Mouse (Mus musculus) brain, embryonic 14.5 days (tissue): ENCODE data around the gene Timd4. TPM values are rescaled to one million over a fixed set of nuclear protein-coding genes. Genes with fewer than 3 reads are reported as not detected.

Experiments
- DNase-seq: peaks from one replicate; pipeline ENCODE4 v3.0.0-alpha.2; 2011; ENCODE audit warnings: low read depth
- CTCF ChIP-seq: fragments of 200-500 bp; IDR thresholded peaks from 2 replicates; pipeline ENCODE4 v1.5.1; 2012; ENCODE audit warnings: inconsistent platforms, mild to moderate bottlenecking, moderate library complexity, borderline replicate concordance; ENCODE audit not compliant: insufficient read depth, insufficient read length; ENCODE audit errors: extremely low read depth
- POLR2A ChIP-seq: fragments of 200-500 bp; IDR thresholded peaks from 2 replicates; pipeline ENCODE4 v1.6.1; 2012; ENCODE audit warnings: mild to moderate bottlenecking, inconsistent platforms, borderline replicate concordance; ENCODE audit not compliant: poor library complexity, insufficient read depth, insufficient read length, severe bottlenecking; ENCODE audit errors: extremely low read depth
- polyA plus RNA-seq: library from polyadenylated mRNA; depleted of rRNA; stranded (reverse); fragments of >200 nt; gene quantifications from 2 replicates; pipeline ENCODE4 v1.2.3, GENCODE M21; 2012; rRNA removed

Gene Timd4
- 0.06 and 0.11 TPM in 2 replicates for polyA plus RNA-seq

DNA sequence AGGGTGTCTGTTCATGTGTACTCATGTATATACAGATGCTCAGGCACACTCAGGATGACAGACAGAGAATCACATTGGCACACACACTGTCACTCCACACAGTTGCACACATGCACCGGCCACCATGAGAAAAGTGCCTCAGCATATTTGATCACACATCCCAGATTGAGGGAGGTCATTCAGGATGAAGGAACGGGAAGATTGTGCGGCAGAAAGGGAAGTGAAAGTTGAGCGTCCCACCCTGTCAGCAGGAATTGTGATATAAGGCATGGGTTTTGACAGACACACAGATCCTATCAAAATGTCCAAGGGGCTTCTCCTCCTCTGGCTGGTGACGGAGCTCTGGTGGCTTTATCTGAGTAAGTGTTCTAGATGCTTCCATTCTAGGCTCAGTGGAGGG lies at the start of gene Timd4:
Timd4 (plus strand) TSS at position 290 of the 400 bp plus-strand sequence.
- DNase-seq, result no peak

DNA sequence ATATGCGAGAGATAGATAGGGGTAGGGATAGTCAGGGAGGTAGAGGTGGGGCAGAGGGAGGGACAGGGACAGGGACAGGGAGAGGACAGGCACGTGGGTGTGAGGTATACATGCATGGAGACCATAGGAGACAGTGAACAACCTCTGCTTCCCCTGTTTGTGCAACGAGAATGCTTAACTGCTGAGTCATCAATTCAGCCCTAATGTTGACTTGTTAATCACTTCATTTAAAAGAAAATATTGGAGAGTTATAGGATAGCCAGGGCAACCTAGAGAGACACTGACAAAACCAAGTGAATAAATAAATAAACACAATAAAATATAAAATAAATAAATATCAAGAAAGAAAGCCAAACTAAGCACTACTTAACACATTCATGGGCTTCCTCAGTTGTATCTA lies 33.7 kb upstream of the Timd4 start:
- TF ChIP-seq CTCF (no peak), POLR2A (no peak)
- no peak for DNase-seq

More for the DNA sequence above, at the start of gene Timd4:
- TF ChIP-seq CTCF (no peak), POLR2A (no peak)

DNA sequence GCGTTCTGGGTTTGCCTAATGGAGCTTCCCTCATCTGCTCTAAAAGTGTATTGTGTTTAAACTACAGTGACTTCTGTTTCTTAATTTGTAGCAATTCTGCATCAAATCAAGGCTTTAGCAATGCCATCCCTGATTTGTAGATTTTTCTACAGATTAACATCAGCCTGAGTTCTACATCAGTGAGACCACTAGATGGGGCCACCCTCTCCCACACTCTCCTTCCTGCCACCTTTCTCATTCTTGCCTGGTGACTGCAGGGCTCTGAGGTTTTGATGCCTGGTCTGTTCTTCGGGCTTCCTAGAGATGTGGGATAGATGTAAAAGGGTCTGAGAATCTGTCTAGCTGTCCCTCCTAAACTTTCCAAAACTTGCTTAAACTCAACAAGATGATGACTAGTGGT lies 30.8 kb upstream of the Timd4 start:
- DNase-seq, result no peak
- TF ChIP-seq CTCF (0 out of 2 replicates have a peak, but pooled peaks have one; percentile 9), POLR2A (no peak)

DNA sequence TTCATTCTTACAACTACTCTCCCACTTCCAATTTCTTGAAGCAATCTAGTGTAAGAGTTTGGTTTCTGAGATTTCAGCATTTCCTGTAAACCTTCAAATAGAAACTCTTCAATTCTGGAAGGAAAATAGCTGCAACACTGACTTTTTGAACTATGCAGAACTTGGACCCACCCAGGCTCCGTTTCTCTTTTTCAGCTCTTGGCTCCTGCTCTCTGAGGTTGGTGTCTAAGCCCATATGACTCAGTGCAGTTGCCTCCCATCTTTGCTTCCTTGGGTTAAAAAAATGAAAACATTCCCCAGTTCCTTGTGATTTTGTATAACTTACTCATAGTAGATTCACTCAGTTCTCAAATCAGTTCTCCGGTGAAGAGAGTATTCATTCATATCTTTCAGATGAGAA lies 6.2 kb upstream of the Timd4 start:
- no peak for TF ChIP-seq POLR2A
- no peak for TF ChIP-seq CTCF
- no peak for DNase-seq

DNA sequence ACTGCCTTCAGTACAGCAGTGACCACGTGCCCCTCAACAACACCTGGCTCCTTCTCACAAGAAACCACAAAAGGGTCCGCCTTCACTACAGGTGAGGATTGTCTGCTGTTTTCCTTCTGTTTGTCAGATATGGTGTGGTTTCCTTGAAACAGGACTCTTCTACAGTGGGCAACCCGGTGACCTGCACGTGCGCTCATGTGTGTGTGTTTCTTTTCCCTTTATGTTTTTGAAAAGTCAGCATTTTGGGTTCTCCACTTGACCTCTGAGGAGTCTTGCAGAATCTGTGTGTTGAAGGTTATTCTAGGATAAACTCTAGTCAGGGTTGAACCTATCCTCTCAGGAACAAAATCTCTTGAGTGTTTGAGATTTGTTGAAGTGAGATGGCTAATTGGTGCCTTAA lies 7.1 kb downstream of the Timd4 start:
- no peak for TF ChIP-seq POLR2A
- TF ChIP-seq CTCF, result no peak
- no peak for DNase-seq

DNA sequence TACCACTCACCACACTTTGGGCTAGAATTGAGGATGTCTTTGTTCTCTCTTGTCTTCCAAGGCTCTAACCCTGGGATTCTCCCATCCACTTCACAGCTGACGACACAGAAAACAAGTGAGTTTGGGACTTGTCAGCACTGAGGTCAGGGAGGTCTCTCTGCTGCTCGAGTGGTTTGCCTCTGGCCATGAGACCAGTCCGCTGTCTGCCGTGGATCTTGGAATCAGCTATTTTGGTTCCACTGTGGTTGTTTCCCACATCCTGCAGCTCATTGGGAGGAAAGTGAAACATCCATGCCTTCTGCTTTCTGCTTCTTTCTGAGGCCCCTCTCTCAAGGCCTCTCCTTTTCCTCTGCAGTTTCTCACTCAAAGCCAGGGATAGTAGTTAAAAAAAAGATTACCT lies 9.3 kb downstream of the Timd4 start:
- no peak for DNase-seq
- TF ChIP-seq CTCF (no peak), POLR2A (no peak)

DNA sequence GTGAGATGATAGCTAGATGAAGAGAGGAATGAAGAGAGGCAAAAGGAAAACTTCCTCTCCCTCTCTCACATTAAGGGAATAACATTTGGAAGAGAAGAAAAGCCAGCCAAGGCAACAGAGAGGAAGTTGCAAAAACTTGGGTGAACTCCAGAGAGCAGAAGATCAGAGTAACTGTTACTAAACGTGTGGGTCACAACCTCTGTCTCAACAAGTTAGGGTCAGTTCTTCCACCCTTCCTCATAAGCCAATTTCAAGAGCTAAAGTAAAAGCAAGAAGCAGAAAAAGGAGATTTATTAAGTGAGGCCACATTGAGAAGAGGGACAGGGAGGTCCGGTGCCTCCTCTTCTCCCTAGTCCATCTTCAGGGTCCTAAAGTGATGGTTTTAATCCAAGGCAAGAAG lies 19.7 kb downstream of the Timd4 start:
- TF ChIP-seq POLR2A (no peak), CTCF (no peak)
- no peak for DNase-seq

DNA sequence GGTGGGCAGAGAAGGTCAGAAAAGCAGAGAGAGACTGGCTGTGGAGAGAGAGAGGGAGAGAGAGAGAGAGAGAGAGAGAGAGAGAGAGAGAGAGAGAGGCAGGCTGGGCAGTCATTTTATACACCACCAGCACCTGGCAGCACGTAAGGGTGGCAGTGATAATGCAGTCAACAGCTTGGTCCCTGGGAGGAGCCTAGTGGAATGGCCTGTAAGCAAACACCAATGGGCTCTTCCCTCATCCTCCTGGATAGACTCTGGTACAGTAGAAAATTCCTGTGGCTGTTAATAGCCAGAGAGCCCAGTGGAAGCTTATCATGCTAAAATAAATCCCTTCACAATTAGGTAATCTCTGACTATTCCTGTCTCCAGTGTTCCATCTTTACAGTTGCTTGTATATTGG lies 24.5 kb downstream of the Timd4 start:
- TF ChIP-seq CTCF (no peak), POLR2A (no peak)

DNA sequence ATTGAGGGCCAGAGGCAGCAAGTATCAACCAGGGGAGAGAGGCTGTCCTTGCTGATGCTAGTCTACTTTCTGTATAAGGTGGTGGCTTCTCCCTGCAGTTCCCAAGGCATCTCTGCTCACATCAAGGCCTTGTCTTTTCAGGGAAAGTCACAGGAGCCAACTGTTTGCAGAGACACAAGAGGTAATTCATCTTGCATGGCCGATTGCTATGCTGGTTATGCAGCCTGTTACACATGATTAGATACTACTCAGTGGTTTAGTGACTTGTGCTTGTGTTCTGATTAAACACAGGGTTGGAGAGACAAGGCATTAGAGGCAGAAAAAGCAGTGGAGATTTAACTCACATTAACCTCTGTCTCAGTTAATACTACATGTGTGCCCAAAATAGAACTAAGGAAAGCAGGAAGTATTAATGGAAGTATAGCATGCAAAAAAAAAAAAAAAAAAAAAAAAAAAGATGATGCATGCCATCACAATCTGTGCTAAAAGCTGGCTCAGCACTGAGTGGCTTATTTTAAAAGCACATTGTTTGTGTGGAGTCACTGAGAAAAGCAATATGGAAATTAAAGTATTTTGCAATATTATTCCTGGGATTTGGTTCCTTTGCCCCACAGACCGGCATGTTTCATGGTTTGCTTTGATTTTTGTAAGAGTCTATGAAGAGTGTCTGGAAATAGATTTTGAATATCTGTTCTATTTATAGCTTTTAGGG lies 31.6 kb downstream of the Timd4 start:
- DNase-seq, result no peak
- no peak for TF ChIP-seq CTCF
- TF ChIP-seq POLR2A, result no peak

More for the DNA sequence above, 24.5 kb downstream of the Timd4 start:
- no peak for DNase-seq

DNA sequence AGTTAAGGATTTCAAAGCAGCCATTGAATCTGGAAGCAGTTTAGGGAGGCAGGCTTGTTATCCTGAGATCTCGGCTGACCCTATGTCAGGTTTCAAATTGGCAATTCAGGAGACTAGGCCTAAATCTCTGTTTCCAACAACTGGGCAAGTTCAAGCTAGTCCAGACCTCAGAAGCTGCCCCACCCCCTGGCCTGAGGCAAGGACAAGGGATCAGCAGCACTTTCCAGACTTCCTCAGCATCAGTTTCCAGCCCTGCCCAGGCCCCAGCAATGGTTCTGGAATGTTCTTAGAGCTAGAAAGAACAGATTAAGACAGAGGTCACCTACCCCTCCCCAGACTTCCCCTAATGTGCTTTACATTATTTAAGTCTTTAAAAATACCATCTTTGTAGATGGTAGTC lies 36.1 kb downstream of the Timd4 start:
- TF ChIP-seq CTCF, result no peak
- TF ChIP-seq POLR2A, result no peak
- DNase-seq, result no peak

DNA sequence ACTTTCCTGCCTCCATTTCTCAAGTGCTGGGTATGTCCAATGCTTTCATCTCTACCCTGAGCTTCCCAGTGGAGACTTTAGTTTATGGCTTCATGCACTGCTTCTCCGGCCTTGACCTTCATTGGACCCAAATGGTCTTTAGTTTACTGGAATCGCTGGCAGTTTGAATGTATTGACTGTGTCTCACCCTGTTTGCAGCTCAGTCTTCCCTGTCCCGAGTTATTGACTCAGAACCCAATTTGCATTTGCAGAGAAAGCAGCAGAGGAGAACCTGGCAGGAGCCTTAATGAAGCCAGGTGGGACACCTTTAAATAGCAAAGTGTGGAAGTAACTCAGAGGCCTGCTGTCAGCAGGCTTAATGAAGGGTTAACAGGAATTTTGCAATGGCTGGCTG lies 37.2 kb downstream of the Timd4 start:
- DNase-seq, result no peak
- TF ChIP-seq POLR2A (no peak), CTCF (no peak)

DNA sequence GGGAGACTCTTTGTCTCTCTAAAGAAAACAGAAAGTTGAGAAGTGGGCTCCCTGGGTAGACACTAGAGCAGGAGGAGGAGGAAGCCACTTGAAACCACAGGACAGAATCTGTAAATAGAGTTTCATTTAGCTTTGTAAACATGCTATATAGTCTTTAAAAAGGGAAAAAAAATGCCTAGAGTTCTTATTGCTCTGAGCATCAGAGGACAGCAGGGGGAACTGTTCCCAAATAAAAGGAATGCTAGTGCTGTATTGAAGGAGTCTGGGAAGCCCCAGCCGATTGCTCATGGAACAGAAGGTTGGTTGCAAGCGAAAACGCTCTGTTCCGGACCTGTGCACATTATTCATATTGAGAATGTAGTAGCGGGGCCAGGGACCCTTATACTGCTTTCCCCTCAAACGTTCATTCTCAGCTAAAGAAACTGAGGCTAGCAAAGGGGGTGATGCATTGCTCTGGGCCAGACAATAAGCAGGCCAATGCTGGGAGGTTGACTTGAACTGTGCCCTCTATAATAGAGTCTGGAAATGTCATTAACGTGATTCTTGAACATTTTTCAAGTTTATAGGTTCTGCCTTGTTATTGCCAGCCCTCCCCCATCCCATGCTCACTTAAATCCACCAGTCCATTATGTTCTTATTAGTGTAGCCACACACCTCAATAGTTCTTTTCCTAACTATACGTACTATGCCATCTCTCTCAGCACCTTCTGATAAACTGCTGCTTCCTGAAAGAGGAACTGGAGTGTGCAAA lies 37.8 kb downstream of the Timd4 start:
- no peak for TF ChIP-seq POLR2A
- TF ChIP-seq CTCF, result peak; percentile 27; the same call in 1 of the 2 replicates
- peak; percentile 76 for DNase-seq

DNA sequence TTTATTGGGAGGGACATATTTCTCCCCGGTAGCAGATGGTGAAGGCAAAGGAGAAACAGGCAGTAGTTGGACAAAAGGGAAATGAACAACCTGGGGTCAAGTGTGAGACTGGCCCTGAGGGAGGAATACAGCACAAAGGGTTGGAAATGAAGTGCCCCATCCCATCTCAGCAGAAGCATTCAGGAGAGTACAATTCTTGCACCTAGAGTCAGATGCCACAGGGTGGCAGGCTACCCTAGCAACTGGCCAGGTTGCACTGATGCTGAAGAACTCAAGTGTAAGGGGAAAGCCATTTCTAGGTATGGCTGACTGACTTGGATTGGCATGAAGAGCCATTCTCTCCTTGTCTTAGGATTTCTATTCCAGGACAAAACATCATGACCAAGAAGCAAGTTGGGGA lies 54.2 kb downstream of the Timd4 start:
- TF ChIP-seq CTCF, result peak; percentile 63; the same call in 1 of the 2 replicates
- no peak for TF ChIP-seq POLR2A
- peak; percentile 69 for DNase-seq
